Mouse (Mus musculus) WW6 (cell line): ENCODE measurements around the gene Wars.

Experiments used
- DNase-seq: peaks from one replicate; pipeline ENCODE4 v3.0.0-alpha.2; 2013; ENCODE audit warnings: low read depth, low spot score

The Wars gene

GRCm38 (mm10) chr12:108826282-108826957, 67.6 kb downstream of the Wars start:
- DNase-seq = no peak

GRCm38 (mm10) chr12:108825561-108826224, 68.3 kb downstream of the Wars start:
- DNase-seq = no peak

GRCm38 (mm10) chr12:108824225-108824874, 69.6 kb downstream of the Wars start:
- DNase-seq = no peak

GRCm38 (mm10) chr12:108823036-108823435, 70.9 kb downstream of the Wars start:
- no peak for DNase-seq

GRCm38 (mm10) chr12:108820461-108820860, 73.5 kb downstream of the Wars start:
- no peak for DNase-seq

DNA sequence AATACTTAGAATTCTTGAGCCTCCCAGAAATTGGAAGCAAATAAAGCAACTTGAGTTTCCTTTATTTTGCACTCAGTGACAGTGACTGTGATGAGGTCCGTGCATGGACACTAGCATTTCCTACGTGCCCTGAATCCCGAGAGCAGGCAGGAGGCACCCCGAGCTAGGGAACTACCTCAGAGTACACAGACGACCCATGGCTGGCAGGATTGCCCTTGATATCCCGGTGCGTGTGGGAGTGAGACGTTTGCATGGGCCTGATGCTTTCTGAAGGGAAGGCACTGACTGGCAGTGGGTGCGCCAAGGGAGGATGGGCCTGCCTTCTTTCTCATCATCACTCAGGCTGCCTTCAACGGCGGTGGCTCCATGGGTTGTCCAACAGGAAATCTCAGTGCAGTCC, 77.4 kb downstream of the Wars start:
- DNase-seq = no peak

GRCm38 (mm10) chr12:108814470-108814869, 79.5 kb downstream of the Wars start:
- DNase-seq = no peak

DNA sequence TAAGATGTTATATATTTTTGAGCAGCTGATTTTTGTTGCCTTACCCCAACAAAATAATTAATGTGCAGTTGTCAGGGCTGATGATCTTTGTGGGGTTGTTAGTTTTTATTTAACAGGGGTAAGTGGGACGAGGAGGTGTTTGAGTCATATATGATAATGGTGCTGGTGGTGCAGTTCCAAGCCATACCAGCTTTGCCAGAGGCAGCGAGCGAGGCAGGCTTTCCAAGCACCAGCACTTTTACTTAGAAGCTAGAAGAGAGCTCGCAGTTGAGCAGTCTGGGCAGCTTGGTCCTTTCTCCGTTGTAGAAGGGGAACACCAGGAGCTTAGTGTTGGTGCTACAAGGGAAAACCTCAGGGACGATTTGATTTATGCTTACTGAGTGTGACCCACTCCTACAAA, 81.5 kb downstream of the Wars start:
- DNase-seq = no peak

GRCm38 (mm10) chr12:108811133-108811532, 82.8 kb downstream of the Wars start:
- no peak for DNase-seq

- no peak for DNase-seq
Measured at GRCm38 (mm10) chr12:108810309-108810708, 83.7 kb downstream of the Wars start.
